Mouse (Mus musculus) cortical plate, adult 2 months (tissue): ENCODE results near the gene Ndufb3.
"Not testable (repeated sequence)": the region's sequence is repeated elsewhere in the genome, so short reads cannot be mapped to it uniquely, and the experiment has no call there.

Experiments used
- CTCF ChIP-seq: fragments of 200-500 bp; IDR thresholded peaks from 2 replicates; pipeline ENCODE4 v1.5.1; 2011; ENCODE audit warnings: mild to moderate bottlenecking, control low read depth, low read length; ENCODE audit not compliant: insufficient read depth; ENCODE audit errors: extremely low read depth
- POLR2A ChIP-seq: fragments of 200-500 bp; IDR thresholded peaks from 2 replicates; pipeline ENCODE4 v1.6.1; 2011; ENCODE audit warnings: mild to moderate bottlenecking, low read length, control low read depth; ENCODE audit not compliant: insufficient read depth; ENCODE audit errors: extremely low read depth

DNA sequence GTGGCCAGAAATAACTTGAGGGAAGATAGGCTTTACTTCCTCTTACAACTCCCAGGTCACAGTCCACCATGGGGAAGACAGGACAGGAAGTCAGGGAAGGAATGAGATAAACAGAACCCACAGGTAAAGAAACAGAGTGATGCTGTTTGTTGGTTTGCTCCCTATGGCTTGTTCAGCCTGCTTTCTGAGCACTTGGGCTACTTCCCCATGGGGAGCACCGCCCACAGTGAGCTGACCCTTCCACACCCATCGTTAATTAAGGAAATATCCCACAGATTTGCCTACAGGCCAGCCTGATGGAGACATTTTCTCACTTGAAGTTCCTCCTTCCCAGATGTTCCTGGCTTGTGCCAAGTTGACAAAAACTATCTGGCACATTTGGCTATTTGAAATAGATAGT lies 42.7 kb downstream of the Ndufb3 start:
- TF ChIP-seq CTCF, POLR2A: not testable (repeated sequence)
